Mouse (Mus musculus) spleen, adult 12 weeks (tissue): ENCODE measurements around the gene Ankrd34a.
"Not testable (repeated sequence)": the region's sequence is repeated elsewhere in the genome, so short reads cannot be mapped to it uniquely, and the experiment has no call there.

Source experiments
- DNase-seq: peaks from one replicate; pipeline ENCODE4 v3.0.0; 2022; ENCODE audit warnings: low spot score

Ankrd34a gene

DNA sequence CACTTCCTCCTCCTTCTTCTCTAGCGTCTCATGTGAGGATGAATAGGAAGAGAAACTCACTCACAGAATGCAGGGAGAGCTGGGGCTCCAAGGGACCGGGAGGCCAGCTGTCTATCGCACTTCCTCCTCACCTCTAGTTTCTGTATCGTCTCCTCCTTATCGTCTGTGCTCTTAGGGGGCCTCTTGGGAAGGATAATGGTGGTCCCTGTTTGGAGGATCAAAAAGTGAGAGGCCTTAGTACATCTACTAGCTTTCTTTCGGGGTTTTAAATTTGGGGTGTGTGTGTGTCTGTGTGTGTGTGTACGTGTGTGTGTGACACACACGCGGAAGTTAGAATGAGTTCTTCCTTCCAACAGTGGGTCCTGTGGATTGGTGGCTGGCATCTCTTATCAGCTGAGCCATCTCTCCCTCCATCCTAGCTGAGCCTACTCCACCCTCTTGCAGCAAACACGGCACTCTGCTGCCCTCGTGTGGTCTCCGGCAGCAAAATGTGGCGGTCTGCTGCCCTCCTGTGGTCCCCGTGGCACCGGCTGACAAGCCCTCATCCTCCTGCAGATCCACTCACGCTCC is 16.5 kb upstream of the Ankrd34a start:
- peak; percentile 81 for DNase-seq

DNA sequence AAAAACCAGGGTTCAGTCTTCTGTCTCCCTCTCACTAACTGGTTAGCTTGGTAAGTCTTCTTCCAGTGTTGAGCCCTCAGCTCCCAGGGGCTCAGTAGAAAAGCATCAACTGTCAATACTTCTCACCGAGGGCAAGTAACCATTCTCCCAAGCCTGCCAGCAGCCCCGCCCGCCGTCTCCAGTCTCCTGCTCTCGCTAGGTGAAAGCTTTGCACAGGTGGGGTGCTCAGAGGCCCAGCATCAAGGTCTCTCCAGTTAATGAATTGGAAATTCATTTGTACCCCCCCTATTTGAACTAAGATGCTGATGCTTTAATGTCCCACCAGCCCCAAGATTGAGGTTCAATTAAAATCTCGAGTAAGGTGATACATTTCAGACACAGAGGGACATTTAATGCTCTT is 15.3 kb upstream of the Ankrd34a start:
- DNase-seq = no peak

DNA sequence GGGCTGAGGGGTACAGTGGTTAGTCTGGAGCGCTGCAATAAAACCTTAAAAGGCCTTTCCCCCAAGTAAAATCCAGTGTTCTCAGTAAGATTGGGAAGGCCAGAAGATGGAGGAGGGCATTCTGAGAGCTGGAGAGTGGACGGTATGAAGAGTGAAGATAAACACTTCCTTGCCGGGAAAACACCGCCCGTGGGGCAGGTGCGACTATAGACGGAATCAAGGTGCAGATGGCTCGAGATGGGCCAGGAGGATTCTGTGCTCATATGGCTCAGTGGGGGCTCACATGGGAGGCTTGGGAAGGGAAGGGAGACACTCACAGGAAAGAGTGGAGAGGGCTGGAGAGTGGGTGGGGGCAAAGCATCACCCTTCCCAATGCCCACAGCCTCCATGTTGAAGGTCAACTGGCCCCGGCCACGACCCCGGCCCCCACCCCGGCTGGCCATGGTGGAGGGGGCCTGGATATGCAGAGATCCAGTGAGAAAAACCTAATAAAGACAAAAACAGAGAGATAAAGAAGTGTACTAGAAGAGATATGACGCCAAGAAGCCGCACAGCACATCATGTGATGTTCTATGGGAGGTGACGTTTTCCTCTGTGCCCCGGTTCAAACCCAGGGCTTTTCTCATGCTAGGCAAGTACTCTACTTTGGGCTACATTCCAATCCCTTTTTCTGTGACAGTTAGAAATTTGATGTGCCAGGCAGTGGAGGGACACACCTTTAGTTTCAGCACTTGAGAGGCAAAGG is 14.5 kb upstream of the Ankrd34a start:
- no peak for DNase-seq

DNA sequence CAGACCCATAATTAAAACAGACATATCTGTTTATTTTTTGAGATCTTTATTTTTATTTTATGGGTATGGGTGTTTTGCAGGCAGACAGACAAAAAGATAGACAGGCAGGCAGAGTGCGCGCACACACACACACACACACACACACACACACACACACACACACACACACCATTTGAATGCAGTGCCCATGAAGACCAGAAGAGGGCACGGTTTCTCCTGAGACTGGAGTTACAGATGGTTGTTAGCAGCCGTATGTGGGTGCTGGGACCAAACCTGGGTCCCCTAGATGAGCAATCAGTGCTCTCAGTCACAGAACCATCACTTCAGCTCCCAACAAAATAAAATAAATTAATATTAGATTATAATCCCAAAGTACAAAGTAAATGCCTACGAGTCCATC is 13.1 kb upstream of the Ankrd34a start:
- no peak for DNase-seq

DNA sequence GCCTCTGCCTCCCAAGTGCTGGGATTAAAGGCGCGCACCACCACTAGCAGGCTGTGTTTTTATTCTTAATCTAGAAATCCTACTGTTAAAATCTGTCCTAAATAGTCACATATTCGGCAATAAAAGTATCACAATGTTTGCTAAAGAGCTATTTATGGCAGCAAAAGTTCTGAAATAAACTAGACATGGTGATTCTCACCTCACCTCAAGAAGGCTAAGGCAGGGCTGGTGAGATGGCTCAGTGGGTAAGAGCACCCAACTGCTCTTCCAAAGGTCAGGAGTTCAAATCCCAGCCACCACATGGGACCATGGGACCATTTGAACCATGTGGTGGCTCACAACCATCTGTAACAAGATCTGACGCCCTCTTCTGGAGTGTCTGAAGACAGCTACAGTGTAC is 5.8 kb upstream of the Ankrd34a start:
- DNase-seq = no peak

DNA sequence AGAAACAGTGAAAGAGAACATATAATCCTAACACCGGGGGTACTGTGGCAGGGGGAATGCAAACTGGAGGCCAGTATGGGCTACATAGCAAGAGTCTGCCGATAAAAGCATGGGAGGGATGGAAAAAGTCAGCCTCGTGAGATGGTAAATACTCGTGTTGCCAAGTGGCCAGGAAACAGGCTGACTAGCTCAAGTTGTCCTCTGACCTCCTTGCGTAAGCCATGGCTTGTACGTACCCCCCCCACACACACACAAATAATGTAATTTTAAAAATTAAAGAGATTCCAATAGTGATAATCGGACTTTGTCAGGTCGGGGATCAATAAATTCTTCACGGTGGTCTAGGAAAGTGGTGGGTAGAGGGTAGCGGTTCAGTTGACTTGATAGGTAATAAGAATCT is 3.1 kb upstream of the Ankrd34a start:
- peak; percentile 17 for DNase-seq

DNA sequence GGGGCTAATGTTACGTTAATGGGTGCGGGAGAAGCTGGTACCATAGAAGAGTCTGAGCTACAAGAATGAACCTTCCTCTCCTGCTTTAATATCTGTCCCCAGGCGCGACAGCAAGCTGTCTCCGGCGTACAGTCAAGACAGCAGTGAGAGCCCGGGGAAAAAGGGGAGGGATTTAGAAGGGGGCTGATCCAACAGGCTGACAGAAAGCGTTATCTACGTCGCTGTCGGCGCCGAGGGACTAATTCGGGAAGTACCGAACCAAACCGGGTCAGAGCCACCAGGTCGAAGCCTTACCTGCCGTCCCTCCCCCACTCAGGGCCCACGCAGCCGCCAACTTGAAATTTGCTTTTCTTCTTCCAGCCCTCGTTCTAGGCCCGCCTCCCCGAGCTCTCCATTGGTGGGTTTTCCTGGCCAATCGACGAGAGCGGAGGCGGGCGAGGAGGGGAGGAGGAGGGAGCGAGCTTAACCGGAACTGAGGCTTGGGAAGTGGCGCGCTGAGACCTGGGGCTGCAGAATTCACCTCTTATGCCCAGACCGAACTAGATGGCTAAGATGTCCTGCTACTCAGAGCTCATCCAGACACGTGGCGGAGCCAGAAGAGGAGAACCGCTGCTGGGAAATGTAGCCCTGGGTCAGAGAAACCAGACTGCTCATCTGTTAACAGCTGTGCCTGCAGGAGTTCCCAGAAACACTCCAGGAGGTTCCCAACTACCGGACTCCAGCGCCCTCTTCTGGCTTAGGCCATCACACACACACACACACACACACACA is 2.5 kb upstream of the Ankrd34a start, which contains the start of gene Polr3gl:
Polr3gl (minus strand) TSS at position 392 of the 771 bp plus-strand sequence.
- peak; percentile 90 for DNase-seq

DNA sequence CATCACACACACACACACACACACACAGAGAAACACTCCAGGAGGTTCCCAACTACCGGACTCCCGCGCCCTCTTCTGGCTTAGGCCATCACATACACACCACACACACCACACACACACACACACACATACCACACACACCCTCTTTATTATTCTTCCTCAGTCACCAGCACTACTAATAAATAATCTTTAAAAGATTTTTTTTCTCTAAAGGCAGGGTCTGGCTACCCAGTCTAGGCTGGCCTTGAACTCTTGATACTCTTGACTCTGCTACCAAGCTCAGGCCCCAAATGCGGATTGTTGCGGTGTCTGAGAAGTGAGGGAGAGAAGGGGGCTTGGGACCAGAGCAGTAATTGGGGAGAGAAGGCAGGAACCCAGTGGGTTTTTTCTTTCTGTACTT is 1.6 kb upstream of the Ankrd34a start:
- DNase-seq = no peak

DNA sequence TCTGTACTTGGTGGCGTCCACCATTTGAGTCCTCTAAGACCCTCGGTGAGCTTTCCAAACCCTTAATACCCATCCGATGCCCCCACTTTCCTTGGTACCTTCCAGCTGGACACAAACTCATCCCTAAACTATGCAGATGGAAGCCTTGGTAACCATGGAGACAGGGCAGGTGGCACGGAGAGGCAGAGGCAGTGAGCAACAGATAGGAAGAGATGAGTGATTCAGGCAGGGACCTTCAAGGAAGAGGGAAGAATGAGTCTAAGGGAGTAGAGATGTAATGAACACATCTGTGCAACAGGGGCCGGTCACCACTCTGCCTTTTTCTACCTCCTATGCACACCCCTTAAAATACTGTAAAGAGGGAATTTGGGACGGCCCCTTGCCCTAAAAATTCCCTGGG is 775 bp upstream of the Ankrd34a start:
- no peak for DNase-seq

DNA sequence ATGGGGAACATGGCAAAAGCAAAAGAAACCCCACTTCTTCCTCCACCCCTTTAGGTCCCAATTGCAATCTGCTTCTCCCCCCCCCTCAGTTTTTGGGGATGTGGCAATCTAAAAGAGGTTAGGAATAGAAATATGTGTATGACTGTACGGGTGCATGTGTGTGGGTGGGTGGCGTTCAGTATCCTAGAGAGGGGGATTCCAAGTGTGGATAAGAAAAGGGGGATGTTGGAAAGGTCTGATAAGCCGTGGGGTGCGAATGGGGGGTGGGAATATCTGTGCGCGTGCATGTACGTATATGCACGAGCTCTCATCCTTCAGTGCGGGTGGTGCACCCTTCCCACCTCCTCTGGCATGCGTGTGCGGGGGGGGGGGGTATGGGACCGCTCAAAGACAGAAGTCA is 419 bp downstream of the Ankrd34a start:
- DNase-seq = no peak

DNA sequence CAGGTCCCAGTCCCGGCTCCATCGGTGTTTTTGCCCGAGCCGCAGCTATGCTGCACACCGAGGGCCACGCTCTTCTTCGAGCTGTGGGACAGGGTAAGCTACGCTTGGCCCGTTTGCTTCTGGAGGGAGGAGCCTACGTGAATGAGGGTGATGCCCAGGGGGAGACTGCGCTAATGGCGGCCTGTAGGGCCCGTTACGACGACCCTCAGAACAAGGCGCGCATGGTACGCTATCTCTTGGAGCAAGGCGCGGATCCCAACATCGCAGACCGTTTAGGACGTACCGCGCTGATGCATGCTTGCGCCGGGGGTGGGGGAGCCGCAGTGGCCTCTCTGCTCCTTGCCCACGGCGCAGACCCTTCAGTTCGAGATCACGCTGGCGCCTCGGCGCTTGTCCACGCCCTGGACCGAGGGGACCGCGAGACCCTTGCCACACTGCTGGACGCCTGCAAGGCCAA is 1.0 kb downstream of the Ankrd34a start:
- no peak for DNase-seq

DNA sequence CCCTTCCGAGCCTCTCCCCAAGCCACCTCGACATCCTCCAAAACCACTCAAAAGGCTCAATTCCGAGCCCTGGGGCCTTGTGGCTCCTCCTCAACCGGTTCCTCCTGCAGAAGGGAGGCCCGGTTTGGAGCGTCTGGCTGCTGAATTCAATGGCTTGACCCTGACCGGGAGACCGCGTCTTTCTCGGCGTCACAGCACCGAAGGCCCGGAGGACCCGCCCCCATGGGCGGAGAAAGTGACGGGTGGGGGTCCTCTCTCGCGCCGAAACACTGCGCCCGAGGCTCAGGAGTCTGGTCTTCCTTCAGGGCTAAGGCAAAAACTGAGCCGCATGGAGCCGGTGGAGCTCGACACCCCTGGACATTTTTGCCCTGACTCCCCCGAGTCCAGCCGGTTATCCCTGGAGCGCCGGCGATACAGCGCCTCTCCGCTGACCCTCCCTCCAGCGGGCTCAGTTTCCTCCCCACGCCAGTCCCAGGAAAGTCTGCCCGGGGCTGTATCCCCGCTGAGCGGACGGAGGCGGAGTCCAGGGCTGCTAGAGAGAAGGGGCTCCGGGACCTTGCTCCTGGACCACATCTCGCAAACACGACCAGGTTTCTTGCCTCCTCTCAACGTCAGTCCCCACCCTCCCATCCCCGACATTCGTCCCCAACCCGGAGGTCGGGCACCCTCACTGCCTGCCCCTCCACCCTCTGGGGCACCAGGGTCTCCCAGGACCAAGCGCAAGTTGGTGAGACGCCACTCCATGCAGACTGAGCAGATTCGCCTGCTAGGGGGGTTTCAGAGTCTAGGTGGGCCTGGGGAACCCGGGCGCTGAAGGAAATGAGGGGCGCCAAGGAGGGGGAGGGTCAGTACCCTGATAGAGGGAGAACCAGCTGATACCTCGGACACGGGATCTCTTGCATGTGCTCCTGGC is 2.0 kb downstream of the Ankrd34a start:
- no peak for DNase-seq

DNA sequence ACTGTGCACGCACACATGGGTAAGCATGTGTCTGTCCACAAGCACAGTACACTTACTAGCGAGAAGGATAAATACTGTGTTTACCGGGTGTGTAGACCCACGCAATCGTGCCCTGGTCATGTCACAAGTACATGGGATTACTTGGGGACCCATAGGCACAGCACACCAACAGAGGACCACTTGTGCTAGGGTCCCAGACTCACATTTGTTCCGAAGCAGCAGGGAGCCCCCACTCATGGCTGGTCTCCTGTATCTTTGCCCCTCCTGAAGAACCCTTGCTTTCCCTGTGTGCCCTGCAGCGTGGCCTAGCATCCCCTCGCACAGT is 2.6 kb downstream of the Ankrd34a start:
- DNase-seq = no peak

DNA sequence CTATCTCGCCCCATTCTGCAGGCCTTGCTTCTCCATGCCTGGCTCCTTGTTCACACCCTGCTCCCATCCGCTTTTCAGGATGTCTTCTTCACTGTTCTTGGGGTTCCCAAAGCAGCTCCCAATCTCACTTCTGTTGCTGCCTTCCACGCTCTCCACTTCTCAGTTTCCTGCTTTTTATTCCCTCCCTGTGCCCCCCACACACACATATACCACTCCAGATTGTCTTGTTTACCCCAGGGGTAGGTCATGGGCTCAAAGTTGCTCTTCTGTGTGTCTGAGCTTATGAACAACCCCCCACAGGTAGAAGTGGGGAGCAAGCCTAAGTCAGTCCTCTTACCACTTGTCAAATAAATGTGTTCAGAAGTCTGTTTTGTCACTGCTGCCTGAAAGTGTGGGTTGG is 3.0 kb downstream of the Ankrd34a start:
- DNase-seq = no peak

DNA sequence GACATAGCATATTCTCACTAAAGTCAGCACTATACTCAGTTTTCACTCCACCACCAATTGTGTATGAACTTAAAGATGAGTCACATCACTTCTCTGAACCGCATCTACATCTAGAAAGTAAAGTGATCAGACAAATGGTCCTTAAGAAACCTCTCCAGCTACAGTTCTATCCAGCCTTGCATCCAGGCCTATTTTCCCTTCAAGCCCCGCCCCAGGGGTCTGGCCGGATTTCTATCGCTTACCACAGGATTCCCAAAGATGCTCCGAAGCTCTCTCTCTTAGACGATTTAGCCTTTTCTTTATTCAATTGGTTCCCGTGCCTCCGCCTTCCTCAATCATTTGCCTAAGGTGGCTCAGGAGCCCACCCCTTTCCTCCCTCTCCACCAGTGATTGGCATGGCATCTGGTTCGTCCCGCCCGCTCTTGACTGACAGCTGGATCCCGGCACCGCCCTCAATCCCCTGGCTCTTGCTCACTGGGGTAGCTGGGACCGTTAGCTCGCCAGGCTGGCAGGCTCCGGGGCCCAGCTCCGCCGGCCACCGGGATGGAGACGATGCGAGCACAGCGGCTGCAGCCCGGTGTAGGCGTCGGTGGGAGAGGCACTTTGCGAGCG is 4.3 kb downstream of the Ankrd34a start, which contains the start of gene Lix1l:
Lix1l (plus strand) TSS at position 511 of the 612 bp plus-strand sequence.
- peak; percentile 49 for DNase-seq

DNA sequence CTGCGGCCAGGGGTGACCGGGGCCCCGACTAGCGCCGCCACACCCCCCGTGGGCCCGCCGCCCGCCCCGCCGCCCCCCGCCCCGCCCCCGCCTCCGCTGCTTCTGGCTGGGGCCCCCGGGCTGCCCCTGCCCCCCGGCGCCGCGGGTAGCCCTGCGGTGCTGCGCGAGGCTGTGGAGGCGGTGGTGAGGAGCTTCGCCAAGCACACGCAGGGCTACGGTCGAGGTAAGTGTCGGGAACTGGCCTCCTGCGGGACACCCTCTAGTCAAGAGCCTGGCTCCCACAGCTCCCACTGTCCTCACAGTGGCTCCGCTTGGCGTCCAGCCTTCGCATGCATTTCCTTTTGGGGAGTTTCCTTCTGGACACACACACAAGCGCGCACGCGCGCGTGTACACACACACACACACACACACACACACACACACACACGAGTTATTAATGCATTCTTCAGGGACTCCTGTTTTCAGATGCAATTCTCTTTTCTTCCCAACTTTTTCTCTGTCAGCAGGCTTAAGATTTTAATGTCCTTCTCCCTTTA is 4.9 kb downstream of the Ankrd34a start:
- DNase-seq = no peak

DNA sequence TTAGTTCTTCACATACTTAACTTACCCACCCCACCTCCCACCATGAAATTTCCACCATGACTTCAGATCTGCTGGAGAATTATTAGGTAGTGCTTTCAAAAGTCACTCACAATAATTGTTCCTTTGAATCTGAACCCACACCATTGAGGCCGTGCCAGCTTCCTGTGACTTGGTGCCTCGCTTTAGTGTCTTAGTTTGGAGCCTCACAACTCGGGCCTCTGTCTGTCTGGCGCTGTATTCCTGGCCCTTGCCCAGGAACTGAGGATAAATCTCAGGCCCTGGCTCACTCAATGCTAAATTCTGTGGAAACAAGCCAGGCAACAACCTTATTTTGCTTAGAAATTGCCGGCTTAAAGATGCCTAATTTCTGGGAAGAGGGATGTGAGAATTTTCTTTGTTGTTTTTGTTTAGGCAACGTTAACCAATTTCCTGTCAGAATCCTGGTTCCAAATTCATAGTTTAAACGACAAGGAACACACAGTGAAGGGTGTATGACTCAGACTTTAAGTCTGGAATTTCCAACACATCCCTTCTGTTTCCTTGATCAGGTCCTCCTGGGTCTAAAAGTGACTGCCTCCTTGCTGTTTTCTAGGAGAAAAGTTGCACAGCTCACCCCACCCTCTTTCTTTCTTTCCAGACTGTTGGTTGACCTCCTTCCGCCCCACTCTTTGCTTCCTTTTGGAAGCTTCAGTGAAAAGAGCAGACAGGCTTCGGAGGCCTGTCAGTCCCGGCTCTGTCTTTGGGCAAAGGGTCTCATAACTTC is 5.7 kb downstream of the Ankrd34a start:
- DNase-seq = no peak

DNA sequence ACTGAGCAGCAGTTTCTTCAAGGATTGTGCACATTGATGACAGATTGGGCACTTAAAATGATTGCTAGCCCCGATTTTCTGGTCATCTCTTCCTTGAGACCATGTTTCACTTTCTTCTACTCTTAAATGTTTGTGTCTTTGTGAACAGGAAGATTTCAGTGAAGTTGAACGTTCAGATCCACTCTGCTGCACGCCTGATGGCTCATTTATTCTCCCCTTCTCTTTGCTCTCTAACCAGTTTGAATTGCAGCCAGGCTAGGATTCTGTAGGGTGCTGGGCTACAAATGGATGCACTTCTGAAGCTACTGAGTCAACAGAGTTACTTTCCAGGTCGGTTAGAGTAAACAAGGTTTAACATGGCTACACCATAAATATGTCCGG is 6.3 kb downstream of the Ankrd34a start:
- DNase-seq = no peak

DNA sequence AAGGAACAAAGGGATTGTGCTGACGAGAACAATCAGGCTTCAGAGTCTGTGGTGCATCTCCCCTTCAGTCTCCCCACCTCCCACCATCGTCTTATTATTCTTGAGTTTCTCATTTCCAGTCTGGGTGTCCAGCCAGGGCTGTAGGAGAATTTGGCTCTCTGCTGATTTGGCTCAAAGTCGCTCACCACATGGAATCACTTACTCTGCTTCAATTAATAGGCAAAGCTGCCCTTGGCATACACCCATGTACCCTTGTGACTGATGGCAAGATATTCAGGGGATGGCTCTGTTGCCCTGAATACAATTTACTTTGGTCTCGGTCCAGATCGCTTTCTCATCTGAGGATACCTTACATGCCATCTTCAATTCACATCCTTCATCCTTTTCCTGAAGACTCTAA is 6.9 kb downstream of the Ankrd34a start:
- DNase-seq = no peak

DNA sequence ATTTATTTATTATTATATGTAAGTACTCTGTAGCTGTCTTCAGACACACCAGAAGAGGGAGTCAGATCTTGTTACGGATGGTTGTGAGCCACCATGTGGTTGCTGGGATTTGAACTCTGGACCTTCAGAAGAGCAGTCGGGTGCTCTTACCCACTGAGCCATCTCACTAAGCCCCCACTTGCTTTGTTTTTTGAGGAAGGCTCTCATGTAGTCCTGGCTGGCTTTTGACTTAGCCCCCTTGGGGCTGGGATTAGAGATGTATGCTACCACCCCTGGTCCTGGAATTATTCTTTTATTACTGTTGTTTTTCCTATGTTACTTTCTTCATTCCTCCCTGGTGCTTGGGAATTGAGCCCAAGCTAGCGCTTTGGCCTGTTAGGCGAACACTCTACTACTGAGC is 9.6 kb downstream of the Ankrd34a start:
- not testable (repeated sequence) for DNase-seq

DNA sequence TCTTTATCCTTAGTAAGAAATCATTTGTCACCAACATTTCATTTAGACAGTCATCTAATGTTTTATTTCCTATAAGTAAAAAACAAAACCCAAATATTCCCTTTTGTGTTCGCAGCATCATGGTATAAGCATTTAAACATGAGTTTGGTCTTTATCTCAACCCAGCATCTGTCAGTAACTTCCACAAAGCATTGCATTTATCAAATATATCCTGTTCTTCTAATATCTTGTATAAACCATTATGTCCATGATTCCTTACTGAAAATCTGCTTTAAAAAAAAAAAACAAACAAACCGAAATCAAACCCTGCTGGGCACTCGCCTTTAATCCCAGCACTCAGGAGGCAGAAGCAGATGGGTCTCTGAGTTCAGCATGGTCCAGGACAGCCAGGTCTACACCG is 10.2 kb downstream of the Ankrd34a start:
- DNase-seq = no peak
